Mouse (Mus musculus) ovary, adult 18-20 months (tissue): ENCODE data around the gene Tmem260.
A peak's percentile ranks its signal among the peaks of the same experiment; 100 is the strongest.
"Not testable (repeated sequence)": the region's sequence is repeated elsewhere in the genome, so short reads cannot be mapped to it uniquely, and the experiment has no call there.

Experiments used
- DNase-seq: peaks from one replicate; pipeline ENCODE4 v3.0.0; 2022; ENCODE audit warnings: low spot score, mixed read lengths

Gene Tmem260

DNA sequence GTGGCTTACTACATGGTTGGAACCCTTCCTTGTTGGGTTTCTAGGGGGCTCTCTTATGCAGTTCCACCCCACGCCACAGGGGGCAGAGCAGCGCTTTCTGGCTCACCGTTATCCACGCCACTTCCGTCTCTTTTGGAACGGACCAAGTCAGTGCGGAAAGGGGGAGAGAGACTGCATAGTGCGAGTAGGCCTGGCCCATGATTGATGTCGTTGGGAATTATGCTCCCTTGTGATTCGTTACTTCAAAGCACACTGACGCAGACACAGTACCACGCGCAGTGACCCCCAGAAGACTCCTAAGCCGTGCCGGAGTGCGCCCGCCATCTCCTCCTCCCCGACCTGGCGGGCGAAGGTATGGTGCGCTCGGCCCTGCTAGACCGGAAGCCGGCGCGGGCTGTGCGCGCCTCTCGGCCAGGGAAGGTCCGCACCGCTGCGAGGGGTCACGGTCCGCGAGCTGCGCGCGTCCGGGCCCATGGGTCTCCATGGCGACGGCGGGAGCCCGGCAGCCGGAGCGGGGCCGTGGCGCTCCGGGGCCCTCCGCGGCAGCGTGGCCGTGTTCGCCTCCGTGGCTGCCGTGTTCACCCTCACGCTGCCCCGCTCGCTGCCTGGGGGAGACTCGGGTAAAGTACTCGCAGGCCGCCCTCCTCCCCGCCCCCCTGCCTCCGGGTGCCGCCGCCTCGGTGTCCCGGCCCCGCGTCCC is at the start of gene Tmem260:
TSS of gene Tmem260 (plus strand) at position 141 of the 700 bp plus-strand sequence.
- DNase-seq, result peak; percentile 83

- DNase-seq, result no peak
Measured at GRCm38 (mm10) chr14:48406086-48406485, 39.8 kb upstream of the Tmem260 start.

DNA sequence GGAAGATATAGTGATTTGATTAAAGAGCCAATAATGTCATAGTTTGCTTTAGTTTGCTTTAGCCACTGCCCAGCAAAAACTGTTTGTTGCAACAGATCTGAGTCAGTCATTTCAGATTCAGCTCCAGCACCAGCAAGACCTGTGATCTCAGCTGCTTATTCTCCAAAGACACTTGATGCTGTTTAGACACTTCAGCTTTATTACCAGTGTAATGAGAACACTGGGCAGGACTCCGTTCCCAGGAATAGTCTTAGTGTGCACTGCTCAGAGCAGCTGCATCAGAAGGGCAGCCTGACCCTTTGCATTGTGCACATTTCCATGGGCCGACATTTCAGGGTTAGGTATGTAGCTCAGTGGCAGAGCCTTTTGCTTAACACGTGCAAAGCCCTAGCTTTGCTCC is 28.9 kb upstream of the Tmem260 start:
- no peak for DNase-seq

- no peak for DNase-seq
Measured at GRCm38 (mm10) chr14:48418264-48418663, 27.7 kb upstream of the Tmem260 start.

- no peak for DNase-seq
Measured at GRCm38 (mm10) chr14:48418672-48419071, 27.3 kb upstream of the Tmem260 start.

- no peak for DNase-seq
Measured at GRCm38 (mm10) chr14:48421476-48421875, 24.4 kb upstream of the Tmem260 start.

DNA sequence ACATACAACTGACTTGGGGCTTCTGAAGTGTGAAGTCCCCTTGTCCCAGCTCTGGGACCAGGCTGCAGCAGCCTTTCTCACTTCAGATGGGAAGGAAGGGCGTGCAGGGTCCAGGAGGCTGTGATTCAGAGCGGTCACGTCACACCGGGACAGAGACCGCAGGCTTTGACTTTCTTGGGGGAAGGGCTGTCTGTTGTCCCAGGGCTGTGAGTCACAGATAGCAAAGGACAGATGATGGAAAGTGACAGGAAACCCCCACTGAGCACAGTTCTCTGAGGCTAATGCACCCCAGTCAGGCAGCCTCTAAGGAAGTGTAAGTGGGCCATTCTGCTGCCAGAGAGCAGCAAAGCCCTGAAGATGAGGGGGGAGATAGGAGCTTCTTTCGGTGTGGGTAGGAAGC is 23.9 kb upstream of the Tmem260 start:
- no peak for DNase-seq

DNA sequence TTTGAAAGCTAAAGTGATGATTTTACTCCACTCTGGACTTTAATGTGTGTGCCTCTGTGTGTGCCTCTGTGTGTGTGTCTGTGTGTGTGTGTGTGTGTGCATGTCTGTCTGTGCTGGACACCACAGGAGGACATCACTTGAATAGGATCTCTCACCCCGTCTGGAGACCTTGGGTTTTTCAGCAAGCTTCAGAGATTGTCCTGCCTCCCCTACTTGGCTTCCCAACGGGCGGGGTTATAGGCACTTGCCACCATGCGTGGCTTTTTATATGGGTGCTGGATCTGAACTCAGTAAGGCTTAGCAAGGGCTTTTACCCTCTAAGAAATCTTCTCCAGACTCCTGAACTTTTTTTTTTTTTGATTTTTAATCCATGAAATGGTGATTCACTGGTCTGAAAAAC is 23.5 kb upstream of the Tmem260 start:
- no peak for DNase-seq

- DNase-seq, result no peak
Measured at GRCm38 (mm10) chr14:48422901-48423300, 23.0 kb upstream of the Tmem260 start.

GRCm38 (mm10) chr14:48431978-48432377 is 13.9 kb upstream of the Tmem260 start:
- DNase-seq, result no peak

DNA sequence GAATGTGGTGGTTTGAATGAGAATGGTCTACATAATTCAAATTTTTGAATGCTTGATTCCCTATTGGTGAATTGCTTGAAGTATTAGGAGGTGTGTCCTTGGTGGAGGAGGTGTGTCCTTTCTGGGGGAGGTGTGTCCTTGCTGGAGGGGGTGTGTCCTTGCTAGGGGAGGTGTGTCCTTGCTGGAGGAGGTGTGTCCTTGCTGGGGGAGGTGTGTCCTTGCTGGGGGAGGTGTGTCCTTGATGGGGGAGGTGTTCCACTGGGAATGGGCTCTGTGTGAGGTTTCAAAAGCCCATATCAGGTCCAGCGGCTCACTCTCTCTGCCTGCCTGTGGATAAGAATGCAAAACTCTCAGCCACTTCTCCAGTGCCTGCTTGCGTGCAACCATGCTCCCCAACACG is 2.1 kb upstream of the Tmem260 start:
- peak; percentile 26 for DNase-seq

GRCm38 (mm10) chr14:48451966-48452407 is 6.1 kb downstream of the Tmem260 start:
- no peak for DNase-seq

DNA sequence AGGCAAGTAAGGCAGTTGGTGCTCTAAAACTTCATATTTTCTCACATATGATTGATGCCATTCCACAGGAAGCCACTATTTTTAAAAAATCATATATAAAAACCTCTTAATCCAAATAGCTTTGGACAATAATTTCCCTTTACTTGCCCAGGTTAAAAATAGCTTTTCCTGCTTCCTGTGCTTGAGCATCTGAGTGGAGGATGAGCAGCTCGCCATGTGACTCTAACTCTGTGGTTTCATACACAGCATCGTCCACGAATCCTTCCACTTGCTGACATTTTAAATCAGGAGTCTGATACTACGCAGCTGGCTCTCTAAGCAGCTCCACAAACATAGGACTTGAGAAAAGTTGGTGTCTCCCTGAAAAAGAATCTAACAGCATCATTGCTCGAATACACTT is 7.5 kb downstream of the Tmem260 start:
- DNase-seq, result no peak

GRCm38 (mm10) chr14:48456305-48457092 is 10.6 kb downstream of the Tmem260 start:
- DNase-seq, result no peak

- no peak for DNase-seq
Measured at GRCm38 (mm10) chr14:48457288-48457938, 11.5 kb downstream of the Tmem260 start.

GRCm38 (mm10) chr14:48458901-48459300 is 13.0 kb downstream of the Tmem260 start:
- DNase-seq, result no peak

DNA sequence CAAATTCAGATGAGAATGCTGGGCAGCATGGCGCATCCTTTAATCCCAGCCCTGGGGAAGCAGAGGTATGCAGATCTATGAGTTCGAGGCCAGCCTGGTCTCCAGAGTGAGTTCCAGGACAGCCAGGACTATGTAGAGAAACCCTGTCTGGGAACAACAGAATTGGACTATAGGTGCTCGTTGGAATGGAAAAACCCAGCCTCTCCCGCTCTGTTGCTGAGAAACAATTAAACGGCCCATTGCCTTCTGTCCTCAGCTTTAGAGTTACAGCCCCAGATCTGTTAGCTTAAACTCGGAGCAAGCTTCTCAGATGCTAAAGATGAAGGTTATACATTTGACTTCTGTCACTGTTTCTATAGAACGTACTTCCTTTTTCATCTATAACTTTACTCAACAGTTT is 22.4 kb downstream of the Tmem260 start:
- no peak for DNase-seq

DNA sequence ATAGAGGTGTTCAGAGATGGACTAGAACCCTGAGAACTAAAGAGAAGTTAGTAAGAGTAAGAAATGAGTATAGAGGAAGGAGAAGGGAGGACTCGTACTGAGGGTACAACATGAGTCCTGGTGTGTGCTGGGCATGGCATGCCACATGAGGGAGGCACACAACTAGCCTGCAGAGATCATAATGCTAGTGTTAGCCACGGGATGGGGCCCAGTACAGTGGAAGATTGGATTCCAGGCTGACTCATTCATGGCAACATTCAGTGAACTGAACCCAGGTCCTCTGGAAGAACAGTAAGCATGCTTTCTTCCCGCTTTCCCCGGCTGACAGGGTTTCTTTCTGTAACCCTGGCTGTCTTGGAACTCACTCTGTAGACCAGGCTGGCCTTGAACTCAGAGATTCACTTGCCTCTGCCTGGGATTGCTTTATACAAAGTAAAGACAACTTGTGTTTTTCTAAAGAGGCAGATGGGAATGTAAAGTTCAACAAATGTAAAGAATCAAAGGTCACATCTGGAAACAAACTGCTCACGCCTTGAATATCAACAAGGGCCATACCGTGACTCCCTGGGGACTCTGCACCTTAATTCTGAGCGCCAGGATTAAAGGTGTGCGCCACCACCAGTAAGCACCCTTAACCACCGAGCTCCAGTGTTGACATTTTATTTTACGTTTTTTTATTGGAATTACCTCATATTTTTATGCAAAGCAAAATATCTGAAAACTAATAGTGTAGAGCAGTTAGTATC is 25.0 kb downstream of the Tmem260 start:
- no peak for DNase-seq

DNA sequence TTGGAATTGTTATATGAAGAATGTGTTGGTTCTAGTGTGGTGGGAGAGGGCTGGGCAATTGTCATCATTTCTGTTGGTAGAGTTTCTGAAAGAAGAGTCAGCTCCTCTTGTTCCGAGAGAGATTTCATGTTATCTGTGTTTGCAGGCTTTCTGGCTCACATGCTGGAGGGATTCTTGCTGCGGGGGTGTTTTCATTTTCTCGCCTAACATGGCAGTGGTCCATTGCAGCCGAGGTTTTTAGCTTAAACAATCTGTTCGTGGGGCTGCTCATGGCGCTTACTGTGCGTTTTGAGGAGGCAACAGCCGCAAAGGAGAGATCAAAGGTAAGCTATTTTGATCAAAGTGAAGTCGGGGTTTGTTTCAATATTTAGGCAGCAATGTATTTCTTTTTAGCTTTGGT is 26.3 kb downstream of the Tmem260 start:
- no peak for DNase-seq

GRCm38 (mm10) chr14:48475370-48475769 is 29.4 kb downstream of the Tmem260 start:
- DNase-seq, result no peak

DNA sequence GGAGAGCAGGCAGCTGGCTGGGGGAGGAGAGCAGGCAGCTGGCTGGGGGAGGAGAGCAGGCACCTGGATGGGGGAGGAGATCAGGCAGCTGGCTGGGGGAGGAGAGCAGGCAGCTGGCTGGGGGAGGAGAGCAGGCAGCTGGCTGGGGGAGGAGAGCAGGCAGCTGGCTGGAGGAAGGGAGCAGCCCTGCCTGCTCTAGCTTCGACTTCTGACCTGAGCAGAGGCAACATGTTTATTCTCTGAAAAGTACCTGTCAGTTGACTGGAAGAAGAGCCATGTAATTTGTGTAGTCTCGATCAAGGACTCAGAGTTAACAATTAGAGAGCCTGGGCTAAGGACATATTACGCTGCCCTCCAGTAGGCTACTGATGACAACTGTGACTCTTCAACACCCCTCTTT is 29.9 kb downstream of the Tmem260 start:
- DNase-seq, result not testable (repeated sequence)

DNA sequence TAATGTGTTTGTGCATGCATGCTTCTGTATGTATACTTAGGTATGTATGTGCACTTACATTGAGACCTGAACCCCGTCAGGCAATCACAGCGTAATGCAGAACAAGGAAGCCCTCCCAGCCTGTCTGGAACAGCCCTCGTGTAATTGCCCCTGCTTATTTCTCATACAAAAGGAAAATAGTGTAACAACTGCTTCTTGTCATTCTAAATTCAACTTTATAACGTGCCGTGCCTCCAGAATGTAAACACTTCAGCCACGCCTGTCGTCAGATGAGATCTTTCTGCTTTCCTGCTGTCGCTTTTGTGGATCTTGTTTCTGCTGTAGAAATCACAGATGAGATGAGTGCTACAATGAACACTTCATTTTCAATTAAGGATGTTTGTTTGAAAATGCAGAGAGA is 30.4 kb downstream of the Tmem260 start:
- no peak for DNase-seq
